Mouse (Mus musculus): Measurements from ENCODE around the gene Nrxn3. TPM values are rescaled to one million over a fixed set of nuclear protein-coding genes. Genes with fewer than 3 reads are reported as not detected.

Gene Nrxn3
- polyA plus RNA-seq, 1 experiment from 2014 or later, result 96.7 TPM

- no peak for ATAC-seq (ENCODE audit: low FRiP score)
- H3K27ac ChIP-seq (replicated peaks), result no peak overlapping the region
Observed at GRCm38 (mm10) chr12:89242476-89242875, 519.8 kb downstream of the Nrxn3 start.

DNA sequence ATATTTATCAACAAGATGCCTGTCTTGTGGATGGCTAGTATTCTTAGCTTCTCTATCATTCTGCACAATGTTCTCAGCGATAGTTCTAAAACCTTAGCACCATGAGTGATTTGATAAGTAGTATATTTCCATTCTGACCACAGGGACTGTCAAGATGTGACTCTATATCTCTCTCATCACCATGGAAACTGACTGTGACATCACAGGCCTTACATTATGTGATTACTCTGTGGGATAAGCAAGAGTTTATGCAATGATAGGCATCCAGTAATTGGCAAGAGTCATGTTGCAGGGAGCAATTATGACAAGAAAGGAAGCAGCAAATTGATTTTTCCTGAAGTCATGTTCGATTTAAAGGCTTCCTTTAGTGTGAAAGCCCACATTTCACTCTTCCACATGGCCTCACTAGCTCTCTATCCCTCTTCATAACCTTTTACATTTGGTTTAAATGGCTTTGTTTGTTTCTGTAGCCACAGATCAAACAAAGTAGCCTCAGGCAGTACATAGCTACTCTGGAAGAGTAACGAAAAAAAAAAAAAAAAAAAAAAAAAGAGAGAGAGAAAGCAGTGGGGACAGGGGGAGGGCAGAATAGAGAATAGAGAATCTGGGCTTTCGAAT is 532.7 kb downstream of the Nrxn3 start:
- H3K4me2 ChIP-seq, result no peak overlapping the region
- no peaks in the 10 kb centered on the region for H3K9me3 ChIP-seq (replicated peaks)
- ATAC-seq (ENCODE audit: low FRiP score), result no peak
- WGBS, result 56% methylated on average over 4 of the region's 4 CpGs
- peaks cover 9% of the 10 kb centered on the region; the same call in 1 of the 2 replicates for H3K4me1 ChIP-seq
- H3K36me3 ChIP-seq, result 0 out of 2 replicates have a peak, but pooled peaks cover 3% of the 10 kb centered on the region
- no peaks in the 10 kb centered on the region for H3K27me3 ChIP-seq (replicated peaks)
- no peak overlapping the region for H3K4me3 ChIP-seq (replicated peaks)
- no peak overlapping the region for H3K27ac ChIP-seq (replicated peaks)
- no peak overlapping the region for H3K9ac ChIP-seq (replicated peaks)

More at GRCm38 (mm10) chr12:89242476-89242875, 519.8 kb downstream of the Nrxn3 start:
- H3K36me3 ChIP-seq, result no peaks in the 10 kb centered on the region
- no peaks in the 10 kb centered on the region for H3K4me1 ChIP-seq
- H3K9ac ChIP-seq (replicated peaks), result no peak overlapping the region
- H3K4me3 ChIP-seq (replicated peaks), result no peak overlapping the region
- no peak overlapping the region for H3K4me2 ChIP-seq
- 54% methylated on average over 1 of the region's 1 CpGs for WGBS
- no peaks in the 10 kb centered on the region for H3K9me3 ChIP-seq (replicated peaks)
- no peaks in the 10 kb centered on the region for H3K27me3 ChIP-seq (replicated peaks)

DNA sequence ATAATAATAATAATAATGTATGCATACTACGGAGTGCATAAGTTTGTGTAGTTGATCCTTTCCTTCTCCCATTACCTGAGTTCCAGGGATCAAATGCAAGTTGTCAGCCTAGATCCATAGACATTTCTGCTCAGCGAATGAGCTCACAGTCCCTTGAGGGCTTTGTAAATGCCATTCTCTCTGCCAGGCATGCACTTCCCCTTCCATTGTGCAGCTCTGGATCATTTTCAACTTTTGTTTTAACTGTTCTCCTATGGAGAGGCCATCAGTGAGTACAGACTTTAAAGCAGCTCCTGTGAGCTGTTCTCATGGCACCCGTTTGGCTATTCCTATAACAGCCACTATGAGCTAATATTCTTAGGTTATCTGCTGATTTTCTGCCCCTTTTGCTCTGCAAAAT is 536.2 kb downstream of the Nrxn3 start:
- peaks cover 9% of the 10 kb centered on the region; the same call in 1 of the 2 replicates for H3K4me1 ChIP-seq
- H3K27me3 ChIP-seq (replicated peaks), result no peaks in the 10 kb centered on the region
- H3K9me3 ChIP-seq (replicated peaks), result no peaks in the 10 kb centered on the region
- 0 out of 2 replicates have a peak, but pooled peaks cover 3% of the 10 kb centered on the region for H3K36me3 ChIP-seq
- H3K4me2 ChIP-seq, result no peak overlapping the region
- H3K4me3 ChIP-seq (replicated peaks), result no peak overlapping the region
- 66% methylated on average over 3 of the region's 3 CpGs for WGBS
- no peak overlapping the region for H3K9ac ChIP-seq (replicated peaks)
- H3K27ac ChIP-seq (replicated peaks), result 0 out of 2 replicates have a peak overlapping the region, but pooled peaks have one; percentile 14
- ATAC-seq (ENCODE audit: low FRiP score), result no peak

DNA sequence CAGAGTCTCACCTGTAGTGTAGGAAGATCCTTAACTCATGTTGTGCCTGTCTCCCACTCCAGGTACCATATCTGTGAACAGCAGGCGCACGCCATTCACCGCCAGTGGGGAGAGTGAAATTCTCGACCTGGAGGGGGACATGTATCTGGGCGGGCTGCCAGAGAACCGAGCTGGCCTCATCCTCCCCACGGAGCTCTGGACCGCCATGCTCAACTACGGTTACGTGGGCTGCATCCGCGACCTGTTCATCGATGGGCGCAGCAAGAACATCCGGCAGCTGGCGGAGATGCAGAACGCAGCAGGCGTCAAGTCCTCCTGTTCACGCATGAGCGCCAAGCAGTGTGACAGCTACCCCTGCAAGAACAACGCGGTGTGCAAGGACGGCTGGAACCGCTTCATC is 537.4 kb downstream of the Nrxn3 start:
- no peak for ATAC-seq (ENCODE audit: low FRiP score)
- Histone ChIP-seq H3K27me3 (replicated peaks) (no peaks in the 10 kb centered on the region), H3K9me3 (replicated peaks) (no peaks in the 10 kb centered on the region), H3K4me3 (replicated peaks) (no peak overlapping the region), H3K27ac (replicated peaks) (no peak overlapping the region), H3K4me1 (peaks cover 9% of the 10 kb centered on the region; the same call in 1 of the 2 replicates), H3K36me3 (0 out of 2 replicates have a peak, but pooled peaks cover 3% of the 10 kb centered on the region), H3K4me2 (no peak overlapping the region), H3K9ac (replicated peaks) (no peak overlapping the region)
- WGBS, result 92% methylated on average over 24 of the region's 24 CpGs

- no peaks in the 10 kb centered on the region for H3K27me3 ChIP-seq (replicated peaks)
- H3K9ac ChIP-seq (replicated peaks), result no peak overlapping the region
- WGBS, result 70% methylated on average over 1 of the region's 1 CpGs
- no peaks in the 10 kb centered on the region for H3K9me3 ChIP-seq (replicated peaks)
- H3K4me2 ChIP-seq, result no peak overlapping the region
- 0 out of 2 replicates have a peak, but pooled peaks cover 3% of the 10 kb centered on the region for H3K36me3 ChIP-seq
- H3K4me3 ChIP-seq (replicated peaks), result no peak overlapping the region
- H3K27ac ChIP-seq (replicated peaks), result no peak overlapping the region
- no peak for ATAC-seq (ENCODE audit: low FRiP score)
- peaks cover 9% of the 10 kb centered on the region; the same call in 1 of the 2 replicates for H3K4me1 ChIP-seq
Observed at GRCm38 (mm10) chr12:89262261-89262660, 539.6 kb downstream of the Nrxn3 start.

DNA sequence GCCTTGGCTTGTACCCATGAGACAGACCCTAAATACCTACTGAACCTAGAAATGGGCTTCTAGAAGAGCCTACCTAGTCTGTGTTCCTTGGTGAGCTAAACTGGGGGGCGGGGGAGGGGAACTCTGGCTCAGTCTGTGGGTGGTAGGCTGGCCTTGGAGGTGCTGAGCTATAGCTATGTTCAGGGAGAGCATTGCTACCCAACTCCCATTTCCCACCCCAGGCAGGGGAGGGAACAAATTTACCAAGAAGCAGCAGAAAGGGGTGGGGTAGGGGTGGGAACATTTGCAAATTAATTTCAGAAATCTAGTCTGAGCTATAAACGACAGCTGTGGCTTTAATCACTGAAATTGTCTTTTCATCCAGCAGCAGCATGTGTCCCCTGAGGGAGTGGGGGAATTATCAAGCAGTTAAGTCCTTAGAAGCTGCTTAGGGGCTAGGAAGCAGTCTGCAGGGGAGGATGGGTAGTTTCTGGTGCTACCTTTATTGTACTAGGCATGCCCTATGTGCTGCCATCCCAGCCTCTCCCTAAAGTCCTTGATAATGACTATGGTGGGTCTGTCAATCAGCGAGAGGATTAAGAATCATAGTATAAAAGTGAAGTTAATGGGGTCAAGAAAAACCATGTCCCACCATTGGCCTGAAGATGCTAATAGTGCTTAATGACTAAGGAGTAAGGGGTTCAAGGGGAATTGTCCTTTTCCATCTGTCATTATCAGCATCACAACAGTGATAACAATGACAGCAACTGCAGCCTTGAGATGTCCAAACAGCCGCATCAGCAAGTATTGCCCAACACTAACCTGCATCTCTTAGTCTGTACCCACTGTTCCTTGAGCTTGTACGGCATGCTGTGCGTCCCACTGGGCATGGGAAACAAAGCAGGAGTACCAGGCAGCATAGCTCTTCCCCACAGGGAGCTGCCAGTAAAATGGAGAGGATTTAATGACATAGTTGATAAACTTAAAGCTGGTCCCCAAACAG is 560.0 kb downstream of the Nrxn3 start:
- no peaks in the 10 kb centered on the region for H3K36me3 ChIP-seq
- WGBS, result 43% methylated on average over 6 of the region's 6 CpGs
- peaks cover 11% of the 10 kb centered on the region for H3K4me1 ChIP-seq
- H3K9me3 ChIP-seq (replicated peaks), result no peaks in the 10 kb centered on the region
- no peak overlapping the region for H3K9ac ChIP-seq (replicated peaks)
- H3K4me2 ChIP-seq, result no peak overlapping the region
- H3K4me3 ChIP-seq (replicated peaks), result no peak overlapping the region
- no peaks in the 10 kb centered on the region for H3K27me3 ChIP-seq (replicated peaks)
- ATAC-seq (ENCODE audit: low FRiP score), result peak; percentile 59
- no peak overlapping the region for H3K27ac ChIP-seq (replicated peaks)

- Histone ChIP-seq H3K36me3 (no peaks in the 10 kb centered on the region), H3K9me3 (replicated peaks) (no peaks in the 10 kb centered on the region), H3K4me2 (no peak overlapping the region), H3K27me3 (replicated peaks) (no peaks in the 10 kb centered on the region), H3K4me1 (peaks cover 11% of the 10 kb centered on the region), H3K9ac (replicated peaks) (no peak overlapping the region), H3K27ac (replicated peaks) (no peak overlapping the region), H3K4me3 (replicated peaks) (no peak overlapping the region)
- 93% methylated on average over 3 of the region's 3 CpGs for WGBS
- no peak for ATAC-seq (ENCODE audit: low FRiP score)
Observed at GRCm38 (mm10) chr12:89284412-89284811, 561.7 kb downstream of the Nrxn3 start.

GRCm38 (mm10) chr12:89287037-89287436 is 564.4 kb downstream of the Nrxn3 start:
- no peaks in the 10 kb centered on the region for H3K36me3 ChIP-seq
- no peaks in the 10 kb centered on the region for H3K9me3 ChIP-seq (replicated peaks)
- 59% methylated on average over 4 of the region's 4 CpGs for WGBS
- 0 out of 2 replicates have a peak overlapping the region, but pooled peaks have one; percentile 23 for H3K27ac ChIP-seq (replicated peaks)
- H3K4me1 ChIP-seq, result peaks cover 22% of the 10 kb centered on the region
- H3K9ac ChIP-seq (replicated peaks), result no peak overlapping the region
- H3K4me2 ChIP-seq, result no peak overlapping the region
- ATAC-seq (ENCODE audit: low FRiP score), result no peak
- no peaks in the 10 kb centered on the region for H3K27me3 ChIP-seq (replicated peaks)
- no peak overlapping the region for H3K4me3 ChIP-seq (replicated peaks)

GRCm38 (mm10) chr12:89289589-89290274 is 567.1 kb downstream of the Nrxn3 start:
- 56% methylated on average over 4 of the region's 4 CpGs for WGBS
- ATAC-seq (ENCODE audit: low FRiP score), result peak; percentile 86
- Histone ChIP-seq H3K4me2 (no peak overlapping the region), H3K9ac (replicated peaks) (no peak overlapping the region), H3K4me3 (replicated peaks) (no peak overlapping the region), H3K9me3 (replicated peaks) (no peaks in the 10 kb centered on the region), H3K4me1 (peaks cover 14% of the 10 kb centered on the region), H3K27ac (replicated peaks) (no peak overlapping the region), H3K36me3 (no peaks in the 10 kb centered on the region), H3K27me3 (replicated peaks) (no peaks in the 10 kb centered on the region)

DNA sequence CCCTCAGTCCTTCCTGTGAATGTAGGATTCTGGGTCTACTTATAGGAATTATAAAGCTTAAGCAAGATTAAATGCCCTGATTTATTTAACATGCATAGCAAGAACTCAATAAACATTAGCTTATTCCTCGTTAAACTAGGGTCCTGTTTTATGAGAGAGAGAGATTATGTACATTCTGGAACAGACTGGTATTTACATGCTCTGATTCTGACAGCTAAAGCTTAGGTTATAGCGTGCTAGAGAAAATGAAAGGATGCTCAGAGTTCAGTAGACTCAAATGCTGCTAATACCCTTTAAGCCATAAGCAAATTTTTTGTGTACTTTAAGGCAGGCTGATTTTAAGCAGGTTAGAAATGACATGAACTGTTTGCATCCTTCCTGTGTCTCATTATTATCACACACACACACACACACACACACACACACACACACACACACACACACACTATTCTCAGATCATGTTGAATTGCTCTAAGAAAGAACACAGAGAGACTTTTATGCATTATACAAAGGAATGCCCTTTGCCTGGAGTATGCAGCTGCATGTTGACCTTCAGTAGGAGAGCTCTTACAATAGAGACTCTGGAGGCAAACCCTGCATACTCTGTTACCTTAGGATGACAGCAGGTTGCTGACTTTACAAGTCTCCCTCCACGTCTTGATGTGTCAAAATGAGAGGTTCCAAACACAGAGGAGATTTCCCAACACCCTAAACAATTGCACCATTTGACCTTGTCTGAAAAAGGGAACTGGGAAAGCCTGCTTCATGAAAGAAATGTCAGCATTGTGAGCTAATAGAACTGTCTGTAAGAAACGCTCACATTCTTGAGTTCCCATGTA is 568.3 kb downstream of the Nrxn3 start:
- Histone ChIP-seq H3K36me3 (no peaks in the 10 kb centered on the region), H3K4me2 (no peak overlapping the region), H3K27ac (replicated peaks) (no peak overlapping the region), H3K27me3 (replicated peaks) (no peaks in the 10 kb centered on the region), H3K9me3 (replicated peaks) (no peaks in the 10 kb centered on the region), H3K4me3 (replicated peaks) (no peak overlapping the region), H3K4me1 (peaks cover 14% of the 10 kb centered on the region), H3K9ac (replicated peaks) (no peak overlapping the region)
- ATAC-seq (ENCODE audit: low FRiP score), result no peak
- WGBS, result 36% methylated on average over 4 of the region's 4 CpGs

GRCm38 (mm10) chr12:89302011-89302410 is 579.3 kb downstream of the Nrxn3 start:
- Histone ChIP-seq H3K27ac (replicated peaks) (no peak overlapping the region), H3K9me3 (replicated peaks) (no peaks in the 10 kb centered on the region), H3K27me3 (replicated peaks) (no peaks in the 10 kb centered on the region), H3K4me1 (no peaks in the 10 kb centered on the region), H3K4me3 (replicated peaks) (no peak overlapping the region), H3K4me2 (no peak overlapping the region), H3K36me3 (no peaks in the 10 kb centered on the region), H3K9ac (replicated peaks) (no peak overlapping the region)
- 0 out of 2 replicates have a peak, but pooled peaks have one; percentile 8 for ATAC-seq (ENCODE audit: low FRiP score)
- 49% methylated on average over 4 of the region's 4 CpGs for WGBS

Measured in neural tube, embryonic 15.5 days (tissue).